Mouse (Mus musculus): ENCODE data around the gene Htr2c. TPM values are rescaled to one million over a fixed set of nuclear protein-coding genes. Genes with fewer than 3 reads are reported as not detected.

Gene Htr2c
- 3.0 and 4.5 TPM in 2 replicates for polyA plus RNA-seq (2021; fragmentation: Nextera tagmentation)
- long read RNA-seq, experiment 1, full-length matches to known transcripts, result 40 of 51 reads
- long read RNA-seq, experiment 1, partial matches to known transcripts, result 8 of 51 reads
- long read RNA-seq, experiment 1, other reads (novel, unspliced or antisense), result 3 of 51 reads
- long read RNA-seq, experiment 2, full-length matches to known transcripts, result 1 of 6 reads
- long read RNA-seq, experiment 2, partial matches to known transcripts, result 1 of 6 reads
- long read RNA-seq, experiment 2, other reads (novel, unspliced or antisense), result 4 of 6 reads

GRCm38 (mm10) chrX:146962258-146962913 lies at the start of gene Htr2c:
Htr2c (plus strand) TSS chrX:146962513.

